13 mouse cellular contexts compared by ENCODE assay signal in the genomic region with DNA sequence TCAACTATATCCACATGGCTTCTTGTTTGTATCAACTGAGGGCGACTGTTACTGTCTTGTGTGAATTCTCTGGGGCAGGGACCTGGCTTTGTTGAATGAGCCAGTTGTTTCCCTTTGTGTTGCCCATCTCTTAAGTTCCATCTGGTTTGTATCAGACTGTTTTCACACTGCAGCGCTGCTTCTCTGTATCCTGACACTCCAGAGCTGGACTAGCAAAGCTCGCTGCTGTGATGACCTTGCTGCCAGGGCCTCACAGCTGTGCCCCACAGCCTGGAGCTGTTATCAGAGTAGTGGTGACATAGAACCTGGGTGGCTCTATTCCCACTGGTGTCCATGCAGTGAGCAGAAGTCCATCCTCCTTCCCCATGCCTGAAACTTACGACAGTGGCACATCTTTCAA.
DNase-seq lines count a peak whose midpoint lies in the region; ATAC-seq and TF ChIP-seq lines count a peak whose summit lies in the region.
"Had no signal": no experiment of that assay in that cellular context is flagged by ENCODE, and none has a peak within 500 bp of the region (broad histone marks: within the 10 kb centered on the region; RNA-seq: fewer than 3 reads in every experiment).

No protein-coding gene starts in this region.

- peak; percentile 48 for DNase-seq in adrenal gland, postnatal 14 days
- no peak for DNase-seq in adrenal gland, adult 18-20 months (ENCODE audit: low spot score in 2 of 2)
- peak; percentile 16 for DNase-seq in midbrain, embryonic 10.5 days (ENCODE audit: low spot score)
- no peak for DNase-seq in midbrain, postnatal 0 days (ENCODE audit: low spot score)
- DNase-seq in heart, adult 9 months (ENCODE audit: low spot score in 2 of 2) = peak; percentile 6 to 28
- DNase-seq in limb, embryonic 11.5 days (ENCODE audit: low spot score) = peak; percentile 52
- no peak for DNase-seq in liver, embryonic 11.5 days (ENCODE audit: low spot score)
- DNase-seq in spleen, postnatal 4 days (ENCODE audit: low spot score in 2 of 2) = no peak
- DNase-seq: cerebellum, adult 9-10 months; kidney, adult 18-20 months; thymus, postnatal 25 days had no signal

- no peak for ATAC-seq in midbrain, postnatal 0 days (ENCODE audit: low FRiP score)
- no peak for ATAC-seq in limb, embryonic 11.5 days (ENCODE audit: insufficient number of reproducible peaks, low FRiP score, low TSS enrichment, low read depth)
- ATAC-seq in liver, embryonic 11.5 days (replicated peaks; ENCODE audit: low FRiP score) = no peak

- H3K9me3 ChIP-seq in midbrain, embryonic 10.5 days (replicated peaks) = no peaks in the 10 kb centered on the region
- no peaks in the 10 kb centered on the region for H3K9me3 ChIP-seq in midbrain, postnatal 0 days (ENCODE audit: low read length)
- no peaks in the 10 kb centered on the region for H3K9me3 ChIP-seq in limb, embryonic 11.5 days (ENCODE audit: control insufficient read depth, low read length)
- no peaks in the 10 kb centered on the region for H3K9me3 ChIP-seq in liver, embryonic 11.5 days (ENCODE audit: control insufficient read depth, low read length)
- H3K9me3 ChIP-seq: limb, embryonic 15.5 days; megakaryocyte, embryonic 14.5 days had no signal

- H3K4me2 ChIP-seq in midbrain, postnatal 0 days (ENCODE audit: low read depth, low read length, poor library complexity, severe bottlenecking) = no peak overlapping the region
- no peak overlapping the region for H3K4me2 ChIP-seq in limb, embryonic 11.5 days (ENCODE audit: low read depth, severe bottlenecking)
- no peak overlapping the region for H3K4me2 ChIP-seq in liver, embryonic 11.5 days
- H3K4me2 ChIP-seq: limb, embryonic 15.5 days had no signal

- 0 out of 2 replicates have a peak overlapping the region, but pooled peaks have one; percentile 50 for H3K27ac ChIP-seq in midbrain, embryonic 10.5 days (replicated peaks)
- H3K27ac ChIP-seq in midbrain, postnatal 0 days (ENCODE audit: low read depth, low read length) = no peak overlapping the region
- H3K27ac ChIP-seq in limb, embryonic 11.5 days (replicated peaks; ENCODE audit: low read depth, low read length) = no peak overlapping the region
- no peak overlapping the region for H3K27ac ChIP-seq in liver, embryonic 11.5 days (ENCODE audit: low read depth, low read length)
- H3K27ac ChIP-seq: limb, embryonic 15.5 days had no signal

- no peaks in the 10 kb centered on the region for H3K27me3 ChIP-seq in midbrain, embryonic 10.5 days (ENCODE audit: low read depth, poor library complexity, severe bottlenecking)
- H3K27me3 ChIP-seq in midbrain, postnatal 0 days (ENCODE audit: insufficient read depth, low read length) = no peaks in the 10 kb centered on the region
- H3K27me3 ChIP-seq in limb, embryonic 11.5 days (ENCODE audit: control insufficient read depth, insufficient read depth, low read length) = no peaks in the 10 kb centered on the region
- H3K27me3 ChIP-seq in liver, embryonic 11.5 days (replicated peaks; ENCODE audit: control insufficient read depth, insufficient read depth, low read length) = no peaks in the 10 kb centered on the region
- H3K27me3 ChIP-seq: limb, embryonic 15.5 days; megakaryocyte, embryonic 14.5 days had no signal

- 72% methylated on average over 4 of the region's 4 CpGs for WGBS in midbrain, embryonic 10.5 days
- 85% methylated on average over 4 of the region's 4 CpGs for WGBS in midbrain, postnatal 0 days
- 21% methylated on average over 4 of the region's 4 CpGs for WGBS in limb, embryonic 11.5 days
- WGBS in liver, embryonic 11.5 days = 48% methylated on average over 4 of the region's 4 CpGs

- H3K9ac ChIP-seq in midbrain, postnatal 0 days (replicated peaks; ENCODE audit: low read length, poor library complexity, severe bottlenecking) = no peak overlapping the region
- no peak overlapping the region for H3K9ac ChIP-seq in limb, embryonic 11.5 days (ENCODE audit: low read length)
- no peak overlapping the region for H3K9ac ChIP-seq in liver, embryonic 11.5 days (ENCODE audit: low read depth, low read length)
- H3K9ac ChIP-seq: limb, embryonic 15.5 days had no signal

- no peak overlapping the region for H3K4me3 ChIP-seq in midbrain, embryonic 10.5 days
- no peak overlapping the region for H3K4me3 ChIP-seq in midbrain, postnatal 0 days (ENCODE audit: low read depth, low read length)
- H3K4me3 ChIP-seq in limb, embryonic 11.5 days (ENCODE audit: low read depth, low read length) = no peak overlapping the region
- H3K4me3 ChIP-seq in liver, embryonic 11.5 days (ENCODE audit: low read depth, low read length) = no peak overlapping the region
- H3K4me3 ChIP-seq: limb, embryonic 15.5 days; megakaryocyte, embryonic 14.5 days had no signal

- TF ChIP-seq CTCF in midbrain, postnatal 0 days (IDR thresholded peaks at IDR 0.05) = no peak

- H3K36me3 ChIP-seq in midbrain, embryonic 10.5 days = peaks cover 28% of the 10 kb centered on the region
- no peaks in the 10 kb centered on the region for H3K36me3 ChIP-seq in midbrain, postnatal 0 days (ENCODE audit: insufficient read depth, low read length)
- peaks cover 4% of the 10 kb centered on the region; the same call in 1 of the 2 replicates for H3K36me3 ChIP-seq in limb, embryonic 11.5 days (ENCODE audit: control insufficient read depth, insufficient read depth, low read length)
- peaks cover 4% of the 10 kb centered on the region; the same call in 1 of the 2 replicates for H3K36me3 ChIP-seq in liver, embryonic 11.5 days (ENCODE audit: control insufficient read depth, insufficient read depth, low read length)

- no peaks in the 10 kb centered on the region for H3K4me1 ChIP-seq in midbrain, embryonic 10.5 days
- H3K4me1 ChIP-seq in midbrain, postnatal 0 days (ENCODE audit: insufficient read depth, low read length) = no peaks in the 10 kb centered on the region
- H3K4me1 ChIP-seq in limb, embryonic 11.5 days (ENCODE audit: control insufficient read depth, insufficient read depth, low read length) = 0 out of 2 replicates have a peak, but pooled peaks cover 2% of the 10 kb centered on the region
- peaks cover 13% of the 10 kb centered on the region; the same call in 1 of the 2 replicates for H3K4me1 ChIP-seq in liver, embryonic 11.5 days (replicated peaks; ENCODE audit: control insufficient read depth, insufficient read depth, low read length)

Comparison
In these comparisons a context has a peak if more than half of its experiments do, and no peak if none do; other contexts are left out.
1. DNase-seq: peak in adrenal gland, postnatal 14 days (single experiment), midbrain, embryonic 10.5 days (single experiment), heart, adult 9 months (2 of 2) and limb, embryonic 11.5 days (single experiment); none in adrenal gland, adult 18-20 months (0 of 2), midbrain, postnatal 0 days (single experiment), liver, embryonic 11.5 days (single experiment) and spleen, postnatal 4 days (0 of 2).